Mouse (Mus musculus) bone marrow macrophage, adult 2 months (primary cell): Measurements from ENCODE around the gene Fam189a2.

Experiments used
- CTCF ChIP-seq: IDR thresholded peaks from 2 replicates; pipeline ENCODE4 v1.5.1; 2012; ENCODE audit warnings: low read depth, mild to moderate bottlenecking, low read length, moderate library complexity
- POLR2A ChIP-seq: IDR thresholded peaks from 2 replicates; pipeline ENCODE4 v1.6.1; 2012; ENCODE audit warnings: mild to moderate bottlenecking, low read depth, low read length, borderline replicate concordance

DNA sequence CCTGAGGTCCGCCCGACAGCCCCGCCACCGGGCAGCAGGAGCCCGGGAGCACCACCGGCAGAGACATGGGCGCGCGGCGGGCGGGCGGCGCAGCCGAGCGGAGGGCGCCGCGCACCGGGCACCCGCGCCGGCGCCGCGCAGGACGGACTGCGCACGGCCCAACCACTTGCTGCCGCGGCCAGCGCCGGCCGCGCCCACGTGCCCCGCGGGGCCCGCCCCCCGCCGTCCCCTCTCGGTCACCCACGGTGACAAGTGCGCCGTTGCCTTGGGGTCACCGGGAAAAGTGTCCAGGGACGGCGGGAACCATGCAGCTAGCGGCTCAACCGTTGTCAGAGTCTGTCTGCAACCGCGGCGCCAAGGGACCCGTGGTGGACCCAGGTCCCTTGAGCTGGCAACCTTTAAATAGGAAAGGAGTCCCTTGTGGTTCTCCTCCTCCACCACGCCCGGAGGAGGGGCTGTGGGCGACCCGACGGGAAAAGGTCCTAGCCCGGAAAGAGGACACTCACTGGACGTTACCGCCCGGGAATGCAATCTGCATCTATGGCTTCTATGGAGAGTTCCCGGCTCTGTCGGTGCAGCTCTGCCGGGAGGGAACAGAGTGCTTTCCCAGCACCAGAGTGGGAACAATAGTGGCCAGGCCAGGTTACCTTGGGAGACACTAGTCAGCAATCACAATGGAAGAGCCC is at the start of gene Fam189a2:
- TF ChIP-seq POLR2A (no peak), CTCF (no peak)
